Mouse (Mus musculus) stomach, embryonic 14.5 days (tissue): ENCODE results near the gene Lrpap1. TPM values are rescaled to one million over a fixed set of nuclear protein-coding genes. Genes with fewer than 3 reads are reported as not detected.

Source experiments
- ATAC-seq: fragments of 200-750 bp; cut with Nextera tagmentation; 2 replicates; pipeline ENCODE4 v1.8.0; 2017; ENCODE audit warnings: low read depth, moderate TSS enrichment; ENCODE audit not compliant: insufficient number of reproducible peaks, insufficient read depth, low FRiP score
- H3K27ac ChIP-seq: fragments of 300-500 bp; sonication (generic); 2 replicates; pipeline ENCODE4 v1.5.1; 2014; ENCODE audit warnings: mild to moderate bottlenecking, low read length, moderate library complexity, mixed read lengths
- H3K27me3 ChIP-seq: fragments of 300-500 bp; sonication (generic); 2 replicates; pipeline ENCODE4 v1.6.1; 2014; ENCODE audit warnings: low read length, control low read depth, mixed read lengths; ENCODE audit not compliant: control insufficient read depth, insufficient read depth
- H3K36me3 ChIP-seq: fragments of 300-500 bp; sonication (generic); 2 replicates; pipeline ENCODE4 v1.6.1; 2014; ENCODE audit warnings: mild to moderate bottlenecking, control low read depth, low read length, moderate library complexity, mixed read lengths; ENCODE audit not compliant: control insufficient read depth, insufficient read depth
- H3K4me1 ChIP-seq: fragments of 300-500 bp; sonication (generic); 2 replicates; pipeline ENCODE4 v1.6.1; 2014; ENCODE audit warnings: low read length, control low read depth, mixed read lengths; ENCODE audit not compliant: control insufficient read depth, insufficient read depth
- H3K4me2 ChIP-seq: fragments of 300-500 bp; sonication (generic); replicated peaks from 2 replicates; pipeline ENCODE4 v1.6.1; 2014; ENCODE audit warnings: low read depth, low read length, control low read depth
- H3K4me3 ChIP-seq: fragments of 300-500 bp; sonication (generic); 2 replicates; pipeline ENCODE4 v1.5.1; 2014; ENCODE audit warnings: low read depth, low read length, control low read depth
- H3K9ac ChIP-seq: fragments of 300-500 bp; sonication (generic); replicated peaks from 2 replicates; pipeline ENCODE4 v1.6.1; 2014; ENCODE audit warnings: low read depth, mild to moderate bottlenecking, control low read depth, low read length, moderate library complexity, mixed read lengths
- H3K9me3 ChIP-seq: fragments of 300-500 bp; sonication (generic); 2 replicates; pipeline ENCODE4 v1.6.1; 2016; ENCODE audit warnings: low read depth, low read length, control low read depth; ENCODE audit not compliant: control insufficient read depth
- WGBS: fragments of 180-500 bp; shearing (Covaris S2); extraction: QIAGEN DNeasy Blood & Tissue Kit; methylation state at CpG from one replicate; pipeline ENCODE4 v1.1.7; 2014; 5-methylcytosine and 5-hydroxymethylcytosine counted together
- polyA plus RNA-seq: library from polyadenylated mRNA; unstranded; fragments of >200 nt; fragmentation: Nextera tagmentation; extraction: Ambion mirVana; gene quantifications from 2 replicates; pipeline ENCODE4 v1.2.1, GENCODE M21; 2014

Gene Lrpap1
- polyA plus RNA-seq, 1 experiment from 2014 or later: 187 TPM

- no peak overlapping the region for H3K27ac ChIP-seq
- 57% methylated on average over 3 of the region's 3 CpGs for WGBS
- H3K36me3 ChIP-seq: no peaks in the 10 kb centered on the region
- H3K9me3 ChIP-seq: no peaks in the 10 kb centered on the region
- ATAC-seq: no peak
- H3K4me2 ChIP-seq: no peak overlapping the region
- H3K9ac ChIP-seq: no peak overlapping the region
- no peaks in the 10 kb centered on the region for H3K27me3 ChIP-seq
- H3K4me3 ChIP-seq: no peak overlapping the region
- peaks cover 3% of the 10 kb centered on the region; the same call in 1 of the 2 replicates for H3K4me1 ChIP-seq
These were observed 45.5 kb downstream of the Lrpap1 start for GRCm38 (mm10) chr5:35060098-35060497.

- no peak overlapping the region for H3K27ac ChIP-seq
- no peak for ATAC-seq
- no peaks in the 10 kb centered on the region for H3K36me3 ChIP-seq
- WGBS: 48% methylated on average over 1 of the region's 1 CpGs
- H3K9ac ChIP-seq: no peak overlapping the region
- H3K4me1 ChIP-seq: peaks cover 3% of the 10 kb centered on the region; the same call in 1 of the 2 replicates
- no peak overlapping the region for H3K4me3 ChIP-seq
- H3K4me2 ChIP-seq: no peak overlapping the region
- H3K9me3 ChIP-seq: no peaks in the 10 kb centered on the region
- H3K27me3 ChIP-seq: no peaks in the 10 kb centered on the region
These were observed 47.4 kb downstream of the Lrpap1 start for GRCm38 (mm10) chr5:35058216-35058615.

GRCm38 (mm10) chr5:35057582-35057981 is 48.0 kb downstream of the Lrpap1 start:
- WGBS: 39% methylated on average over 4 of the region's 4 CpGs
- Histone ChIP-seq H3K4me1 (peaks cover 3% of the 10 kb centered on the region; the same call in 1 of the 2 replicates), H3K4me3 (peak overlapping the region; percentile 48), H3K36me3 (no peaks in the 10 kb centered on the region), H3K27me3 (no peaks in the 10 kb centered on the region), H3K9ac (no peak overlapping the region), H3K4me2 (peak overlapping the region; percentile 94), H3K9me3 (no peaks in the 10 kb centered on the region), H3K27ac (no peak overlapping the region)
- no peak for ATAC-seq

DNA sequence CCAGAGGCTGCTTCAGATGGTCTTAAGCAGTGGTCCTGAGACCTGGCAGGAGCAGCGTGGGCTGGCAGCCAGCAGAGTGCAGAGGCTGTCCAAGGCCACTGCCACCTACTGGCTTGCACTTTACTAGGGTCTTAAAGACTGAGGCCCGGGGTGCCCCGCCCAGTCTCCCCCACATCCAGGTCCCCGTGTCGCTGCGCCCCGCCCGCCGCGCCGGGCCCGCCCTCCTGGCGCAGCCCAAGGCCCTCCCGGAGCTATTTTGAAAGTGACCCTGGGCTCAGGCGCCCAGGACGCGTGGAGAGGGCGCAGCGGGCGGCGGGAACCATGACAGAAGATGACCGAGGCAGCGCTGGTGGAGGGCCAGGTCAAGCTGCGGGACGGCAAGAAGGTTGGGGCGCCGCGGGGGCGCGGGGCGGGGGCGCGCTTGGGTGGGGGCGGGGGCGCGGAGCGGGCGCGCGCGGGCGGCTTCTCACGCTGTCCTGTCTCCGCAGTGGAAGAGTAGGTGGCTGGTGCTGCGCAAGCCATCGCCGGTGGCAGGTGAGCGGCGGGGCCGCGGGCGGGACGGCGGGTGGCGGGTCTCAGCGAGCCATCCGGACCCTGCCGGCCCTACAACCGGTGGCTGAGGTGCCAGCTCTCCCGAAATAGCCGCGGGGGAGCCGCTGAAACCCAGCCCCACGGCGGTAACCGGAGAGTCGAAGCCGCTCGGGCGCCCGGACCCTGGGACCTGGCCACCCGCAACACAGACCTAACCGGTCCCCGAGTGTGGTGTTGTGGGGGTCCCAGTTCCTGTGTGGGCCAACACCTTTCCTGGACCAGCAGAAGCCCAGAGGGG is 48.7 kb downstream of the Lrpap1 start, which contains the start of gene Dok7:
Gene Dok7 (plus strand): TSS at position 163 of the 829 bp plus-strand sequence.
- Histone ChIP-seq H3K27ac (no peak within 1 kb of the TSS), H3K27me3 (no peaks in the 10 kb centered on the region), H3K4me2 (peak within 1 kb of the TSS; percentile 94), H3K9me3 (no peaks in the 10 kb centered on the region), H3K4me3 (peak within 1 kb of the TSS; percentile 48), H3K9ac (no peak within 1 kb of the TSS; the same call in 1 of the 2 replicates), H3K36me3 (no peaks in the 10 kb centered on the region), H3K4me1 (peaks cover 3% of the 10 kb centered on the region; the same call in 1 of the 2 replicates)
- 1% methylated on average over 56 of the region's 74 CpGs for WGBS
- peak; percentile 62; the same call in 1 of the 2 replicates for ATAC-seq

DNA sequence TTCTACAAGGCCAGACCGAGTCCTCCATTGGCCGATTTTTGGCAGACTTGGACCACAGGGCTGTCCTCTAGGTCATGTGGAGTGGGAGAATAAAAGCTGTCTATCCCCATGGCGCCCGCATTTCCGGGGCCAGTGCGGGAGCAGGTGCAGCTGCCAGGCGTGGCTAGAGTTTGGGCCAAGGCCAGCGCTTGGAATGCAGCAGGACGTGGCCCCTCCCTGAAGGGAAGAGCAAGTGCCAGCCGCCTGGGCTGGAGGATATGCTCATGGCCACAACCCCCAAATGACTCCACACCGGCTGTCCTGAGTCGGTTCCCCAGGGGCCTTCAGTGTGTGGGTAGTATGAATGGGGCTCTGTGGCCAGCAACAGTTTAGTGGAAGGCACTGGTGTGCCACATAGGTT is 50.5 kb downstream of the Lrpap1 start:
- no peak overlapping the region for H3K27ac ChIP-seq
- no peaks in the 10 kb centered on the region for H3K9me3 ChIP-seq
- H3K4me2 ChIP-seq: no peak overlapping the region
- no peaks in the 10 kb centered on the region for H3K36me3 ChIP-seq
- no peak overlapping the region for H3K9ac ChIP-seq
- H3K27me3 ChIP-seq: no peaks in the 10 kb centered on the region
- H3K4me3 ChIP-seq: no peak overlapping the region
- peaks cover 3% of the 10 kb centered on the region; the same call in 1 of the 2 replicates for H3K4me1 ChIP-seq
- 69% methylated on average over 11 of the region's 12 CpGs for WGBS
- no peak; the same call in 1 of the 2 replicates for ATAC-seq

- H3K4me1 ChIP-seq: peaks cover 3% of the 10 kb centered on the region; the same call in 1 of the 2 replicates
- H3K9me3 ChIP-seq: no peaks in the 10 kb centered on the region
- WGBS: 93% methylated on average over 3 of the region's 3 CpGs
- no peak overlapping the region for H3K4me2 ChIP-seq
- no peaks in the 10 kb centered on the region for H3K27me3 ChIP-seq
- no peaks in the 10 kb centered on the region for H3K36me3 ChIP-seq
- no peak overlapping the region for H3K9ac ChIP-seq
- no peak overlapping the region for H3K4me3 ChIP-seq
- ATAC-seq: no peak
- H3K27ac ChIP-seq: no peak overlapping the region
These were observed 50.9 kb downstream of the Lrpap1 start for GRCm38 (mm10) chr5:35054628-35055027.

DNA sequence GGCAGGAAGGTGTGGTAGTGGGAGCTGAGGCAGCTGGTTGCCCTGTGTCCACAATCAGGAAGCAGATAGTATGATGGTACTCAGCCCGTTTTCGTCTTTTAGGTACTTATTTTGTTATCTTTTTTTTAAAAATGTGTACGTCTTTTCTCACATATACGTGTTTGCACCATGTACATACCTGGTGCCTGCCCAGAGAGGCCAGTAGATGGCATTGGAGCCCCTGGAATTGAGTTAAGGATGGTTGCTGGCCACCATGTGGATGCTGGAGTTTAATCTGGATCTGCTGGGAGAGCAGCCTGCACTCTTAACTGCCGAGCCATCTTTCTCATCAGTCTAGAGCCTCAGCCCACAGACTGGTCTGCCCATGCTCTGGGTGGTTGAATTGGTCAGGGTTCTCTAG is 55.0 kb downstream of the Lrpap1 start:
- 77% methylated on average over 5 of the region's 5 CpGs for WGBS

DNA sequence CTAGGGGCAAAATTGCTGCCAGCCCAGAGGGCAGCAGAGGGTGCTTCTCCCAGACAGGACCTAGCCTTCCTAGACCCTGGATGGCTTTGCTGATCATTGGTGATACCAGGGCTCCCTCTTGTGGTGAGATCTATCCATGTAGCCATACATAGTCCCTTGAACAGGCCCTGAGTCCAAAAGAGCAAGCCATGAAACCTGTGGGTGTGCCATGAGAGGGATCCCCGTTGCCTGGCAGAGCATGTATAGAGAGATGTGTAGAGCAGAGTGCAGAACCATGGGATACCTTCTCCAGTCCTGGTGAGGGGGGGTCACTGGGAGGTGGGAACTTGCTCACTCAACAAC is 62.5 kb downstream of the Lrpap1 start:
- Histone ChIP-seq H3K4me3 (no peak overlapping the region), H3K4me2 (no peak overlapping the region), H3K4me1 (no peaks in the 10 kb centered on the region), H3K27ac (no peak overlapping the region), H3K9ac (no peak overlapping the region), H3K27me3 (no peaks in the 10 kb centered on the region), H3K36me3 (no peaks in the 10 kb centered on the region), H3K9me3 (no peaks in the 10 kb centered on the region)
- peak; percentile 74; the same call in 1 of the 2 replicates for ATAC-seq
- 29% methylated on average over 1 of the region's 1 CpGs for WGBS

More for the DNA sequence above, 55.0 kb downstream of the Lrpap1 start:
- no peak for ATAC-seq
- Histone ChIP-seq H3K27ac (no peak overlapping the region), H3K27me3 (no peaks in the 10 kb centered on the region), H3K36me3 (no peaks in the 10 kb centered on the region), H3K4me3 (no peak overlapping the region), H3K4me1 (no peaks in the 10 kb centered on the region), H3K4me2 (no peak overlapping the region), H3K9me3 (no peaks in the 10 kb centered on the region), H3K9ac (no peak overlapping the region)
